Mouse (Mus musculus) hematopoietic stem cell, adult 5-6 weeks (primary cell): ENCODE results near the gene Moap1. TPM values are rescaled to one million over a fixed set of nuclear protein-coding genes. Genes with fewer than 3 reads are reported as not detected.
A peak's percentile ranks its signal among the peaks of the same experiment; 100 is the strongest.

Experiments
- ATAC-seq, 2 experiments: fragments of 125-278 bp in 1 of 2; replicated peaks in 1 of 2; 2 replicates each; pipeline ENCODE4 v1.8.0; 2016 to 2017; ENCODE audit warnings: inconsistent platforms in 2 of 2, mild to moderate bottlenecking in 2 of 2, moderate number of reproducible peaks in 2 of 2, low read depth in 1 of 2, moderate TSS enrichment in 1 of 2; ENCODE audit not compliant: low FRiP score in 2 of 2, poor library complexity in 2 of 2, severe bottlenecking in 2 of 2, insufficient read depth in 1 of 2, low TSS enrichment in 1 of 2
- total RNA-seq: library from RNA; stranded (forward); fragments of 172-1452, 232-1000 nt; gene quantifications from 2 replicates; pipeline ENCODE4 v1.2.3, GENCODE M21; 2017

Gene Moap1
- total RNA-seq, 1 experiment from 2014 or later = 10.8 TPM

GRCm38 (mm10) chr12:102756304-102756703 lies 12.8 kb upstream of the Moap1 start:
- no peak for ATAC-seq

- no peak for ATAC-seq
These were observed 4.8 kb upstream of the Moap1 start for GRCm38 (mm10) chr12:102748256-102748655.

- ATAC-seq = peak; percentile 68 to 70
These were observed 1.4 kb upstream of the Moap1 start for GRCm38 (mm10) chr12:102744839-102745238.

GRCm38 (mm10) chr12:102743036-102743588 lies 349 bp downstream of the Moap1 start:
- ATAC-seq = peak; percentile 29 to 34; a peak in 3 of 4 replicates

GRCm38 (mm10) chr12:102742056-102742455 lies 1.4 kb downstream of the Moap1 start:
- ATAC-seq = no peak

GRCm38 (mm10) chr12:102740285-102740684 lies 3.2 kb downstream of the Moap1 start:
- no peak for ATAC-seq

- no peak for ATAC-seq
These were observed 4.4 kb downstream of the Moap1 start for GRCm38 (mm10) chr12:102739096-102739495.

- ATAC-seq = peak; percentile 69 to 81
These were observed 10.1 kb downstream of the Moap1 start for GRCm38 (mm10) chr12:102733381-102733780.

- ATAC-seq = no peak
These were observed 12.5 kb downstream of the Moap1 start for GRCm38 (mm10) chr12:102730798-102731619.

- peak; percentile 81 to 82 for ATAC-seq
These were observed 13.3 kb downstream of the Moap1 start for GRCm38 (mm10) chr12:102729855-102730797.

GRCm38 (mm10) chr12:102725761-102726175 lies 17.7 kb downstream of the Moap1 start:
- no peak for ATAC-seq

GRCm38 (mm10) chr12:102725146-102725545 lies 18.3 kb downstream of the Moap1 start:
- ATAC-seq = no peak

GRCm38 (mm10) chr12:102723861-102724260 lies 19.6 kb downstream of the Moap1 start:
- ATAC-seq = no peak

GRCm38 (mm10) chr12:102722966-102723365 lies 20.5 kb downstream of the Moap1 start:
- no peak for ATAC-seq

GRCm38 (mm10) chr12:102722451-102722850 lies 21.0 kb downstream of the Moap1 start:
- ATAC-seq = no peak

GRCm38 (mm10) chr12:102719552-102720315 lies 23.7 kb downstream of the Moap1 start:
- peak; percentile 72 to 73 for ATAC-seq
